Mouse (Mus musculus): Measurements from ENCODE around the gene Nfasc. TPM values are rescaled to one million over a fixed set of nuclear protein-coding genes. Genes with fewer than 3 reads are reported as not detected.
A peak's percentile ranks its signal among the peaks of the same experiment; 100 is the strongest.

Nfasc gene
- total RNA-seq, 2 experiments from 2014 or later: 156 to 186 TPM

- intact Hi-C loops (cut with DNase I): no loop called here
- no peak for DNase-seq (ENCODE audit: low spot score in 2 of 2)
These were observed 179.2 kb downstream of the Nfasc start for GRCm38 (mm10) chr1:132562337-132562795.

- no peak for DNase-seq (ENCODE audit: low spot score in 2 of 2)
- intact Hi-C loops (cut with DNase I): no loop called here
These were observed 180.5 kb downstream of the Nfasc start for GRCm38 (mm10) chr1:132560907-132561700.

- DNase-seq (ENCODE audit: low spot score in 2 of 2): no peak
- intact Hi-C loops (cut with DNase I): no loop called here
These were observed 182.6 kb downstream of the Nfasc start for GRCm38 (mm10) chr1:132559045-132559444.

- DNase-seq (ENCODE audit: low spot score in 2 of 2): no peak
- intact Hi-C loops (cut with DNase I): no loop called here
These were observed 183.5 kb downstream of the Nfasc start for GRCm38 (mm10) chr1:132557901-132558631.

GRCm38 (mm10) chr1:132543789-132544188, 197.8 kb downstream of the Nfasc start:
- no peak for DNase-seq (ENCODE audit: low spot score in 2 of 2)
- intact Hi-C loops (cut with DNase I): no loop called here

- intact Hi-C loops (cut with DNase I): no loop called here
- peak; percentile 80 to 89 for DNase-seq (ENCODE audit: low spot score in 2 of 2)
These were observed 198.8 kb downstream of the Nfasc start, which contains the start of gene Cntn2 for GRCm38 (mm10) chr1:132542762-132543306. TSS of gene Cntn2 (minus strand) at chr1:132543256.

GRCm38 (mm10) chr1:132541824-132542599, 199.6 kb downstream of the Nfasc start:
- intact Hi-C loops (cut with DNase I): no loop called here
- peak in 1 of 2 experiments; percentile 23 for DNase-seq (ENCODE audit: low spot score in 2 of 2)

GRCm38 (mm10) chr1:132541171-132541823, 200.3 kb downstream of the Nfasc start:
- intact Hi-C loops (cut with DNase I): no loop called here
- no peak for DNase-seq (ENCODE audit: low spot score in 2 of 2)

GRCm38 (mm10) chr1:132540701-132541100, 200.9 kb downstream of the Nfasc start:
- DNase-seq (ENCODE audit: low spot score in 2 of 2): no peak
- intact Hi-C loops (cut with DNase I): no loop called here

- peak in 1 of 2 experiments; percentile 23 for DNase-seq (ENCODE audit: low spot score in 2 of 2)
- intact Hi-C loops (cut with DNase I): no loop called here
These were observed 203.9 kb downstream of the Nfasc start for GRCm38 (mm10) chr1:132537736-132538135.

GRCm38 (mm10) chr1:132536416-132536815, 205.2 kb downstream of the Nfasc start:
- DNase-seq (ENCODE audit: low spot score in 2 of 2): no peak
- intact Hi-C loops (cut with DNase I): no loop called here

GRCm38 (mm10) chr1:132535541-132535940, 206.1 kb downstream of the Nfasc start:
- DNase-seq (ENCODE audit: low spot score in 2 of 2): no peak
- intact Hi-C loops (cut with DNase I): no loop called here

GRCm38 (mm10) chr1:132533840-132534239, 207.8 kb downstream of the Nfasc start:
- intact Hi-C loops (cut with DNase I): loop anchor here (5.0 kb wide), 1 partner anchor 203 kb away; no protein-coding TSS in a partner anchor
- DNase-seq (ENCODE audit: low spot score in 2 of 2): no peak

GRCm38 (mm10) chr1:132532521-132532920, 209.1 kb downstream of the Nfasc start:
- peak in 1 of 2 experiments; percentile 47 for DNase-seq (ENCODE audit: low spot score in 2 of 2)
- intact Hi-C loops (cut with DNase I): loop anchor here (5.0 kb wide), 1 partner anchor 205 kb away; no protein-coding TSS in a partner anchor

- no peak for DNase-seq (ENCODE audit: low spot score in 2 of 2)
- intact Hi-C loops (cut with DNase I): loop anchor here (5.0 kb wide), 1 partner anchor 207 kb away; no protein-coding TSS in a partner anchor
These were observed 210.9 kb downstream of the Nfasc start for GRCm38 (mm10) chr1:132530631-132531191.

- no peak for DNase-seq (ENCODE audit: low spot score in 2 of 2)
- intact Hi-C loops (cut with DNase I): no loop called here
These were observed 212.8 kb downstream of the Nfasc start for GRCm38 (mm10) chr1:132528647-132529334.

GRCm38 (mm10) chr1:132528071-132528470, 213.5 kb downstream of the Nfasc start:
- DNase-seq (ENCODE audit: low spot score in 2 of 2): no peak
- intact Hi-C loops (cut with DNase I): no loop called here

GRCm38 (mm10) chr1:132525832-132526231, 215.8 kb downstream of the Nfasc start:
- DNase-seq (ENCODE audit: low spot score in 2 of 2): peak; percentile 84 to 88
- intact Hi-C loops (cut with DNase I): loop anchor here (2.0 kb wide), 1 partner anchor 69 kb away; no protein-coding TSS in a partner anchor
